Mouse (Mus musculus) midbrain, postnatal 0 days (tissue): Measurements from ENCODE around the gene Lrrc42. TPM values are rescaled to one million over a fixed set of nuclear protein-coding genes. Genes with fewer than 3 reads are reported as not detected.

Experiments used
- ATAC-seq: fragments of 200-750 bp; cut with Nextera tagmentation; 2 replicates; pipeline ENCODE4 v1.8.0; 2017; ENCODE audit warnings: moderate number of reproducible peaks, mild to moderate bottlenecking, moderate TSS enrichment, moderate library complexity; ENCODE audit not compliant: low FRiP score
- DNase-seq: peaks from one replicate; pipeline ENCODE4 v3.0.0-alpha.2; 2015; ENCODE audit warnings: low spot score
- H3K27ac ChIP-seq: fragments of 300-500 bp; sonication (generic); 2 replicates; pipeline ENCODE4 v1.5.1; 2014; ENCODE audit warnings: low read depth, mild to moderate bottlenecking, low read length, mixed read lengths
- H3K27me3 ChIP-seq: fragments of 300-500 bp; sonication (generic); 2 replicates; pipeline ENCODE4 v1.6.1; 2014; ENCODE audit warnings: low read length, control low read depth, mixed read lengths; ENCODE audit not compliant: insufficient read depth
- H3K36me3 ChIP-seq: fragments of 300-500 bp; sonication (generic); 2 replicates; pipeline ENCODE4 v1.6.1; 2014; ENCODE audit warnings: low read length, control low read depth, mixed read lengths; ENCODE audit not compliant: insufficient read depth
- H3K4me1 ChIP-seq: fragments of 300-500 bp; sonication (generic); 2 replicates; pipeline ENCODE4 v1.6.1; 2014; ENCODE audit warnings: mild to moderate bottlenecking, control low read depth, antibody characterized with exemption, low read length, mixed read lengths; ENCODE audit not compliant: insufficient read depth
- H3K4me2 ChIP-seq: fragments of 300-500 bp; sonication (generic); 2 replicates; pipeline ENCODE4 v1.6.1; 2014; ENCODE audit warnings: low read depth, mild to moderate bottlenecking, low read length, mixed read lengths; ENCODE audit not compliant: poor library complexity, severe bottlenecking
- H3K4me3 ChIP-seq: fragments of 300-500 bp; sonication (generic); 2 replicates; pipeline ENCODE4 v1.5.1; 2014; ENCODE audit warnings: low read depth, mild to moderate bottlenecking, low read length, moderate library complexity
- H3K9ac ChIP-seq: fragments of 300-500 bp; sonication (generic); replicated peaks from 2 replicates; pipeline ENCODE4 v1.6.1; 2014; ENCODE audit warnings: mild to moderate bottlenecking, low read length, moderate library complexity, mixed read lengths; ENCODE audit not compliant: poor library complexity, severe bottlenecking
- H3K9me3 ChIP-seq: fragments of 300-500 bp; sonication (generic); 2 replicates; pipeline ENCODE4 v1.6.1; 2016; ENCODE audit warnings: low read length, control low read depth
- CTCF ChIP-seq: IDR thresholded peaks from 2 replicates; pipeline ENCODE4 v1.5.1; 2016; ENCODE audit warnings: antibody characterized with exemption, mild to moderate bottlenecking
- WGBS: fragments of 180-500 bp; shearing (Covaris S2); extraction: QIAGEN DNeasy Blood & Tissue Kit; methylation state at CpG from one replicate; pipeline ENCODE4 v1.1.7; 2014; 5-methylcytosine and 5-hydroxymethylcytosine counted together
- polyA plus RNA-seq: library from polyadenylated mRNA; unstranded; fragments of >200 nt; fragmentation: Nextera tagmentation; extraction: Ambion mirVana; gene quantifications from 2 replicates; pipeline ENCODE4 v1.2.1, GENCODE M21; 2015
- total RNA-seq: library from RNA; depleted of rRNA; stranded (reverse); fragments of >200 nt; gene quantifications from 2 replicates; pipeline ENCODE4 v1.2.3, GENCODE M21; 2014

The Lrrc42 gene
- total and polyA plus RNA-seq, 2 experiments from 2014 or later, result 16.3 to 36.3 TPM

- Histone ChIP-seq H3K4me1 (no peaks in the 10 kb centered on the region), H3K36me3 (peaks cover 15% of the 10 kb centered on the region), H3K9ac (no peak overlapping the region), H3K27ac (no peak overlapping the region), H3K4me2 (no peak overlapping the region), H3K4me3 (no peak overlapping the region), H3K27me3 (no peaks in the 10 kb centered on the region), H3K9me3 (no peaks in the 10 kb centered on the region)
- WGBS, result 62% methylated on average over 4 of the region's 4 CpGs
- no peak for TF ChIP-seq CTCF
- ATAC-seq, result no peak
- DNase-seq, result no peak
These were observed 41.9 kb downstream of the Lrrc42 start for GRCm38 (mm10) chr4:107211465-107211864.

- H3K4me3 ChIP-seq, result no peak overlapping the region
- no peaks in the 10 kb centered on the region for H3K9me3 ChIP-seq
- no peak overlapping the region for H3K27ac ChIP-seq
- no peak overlapping the region for H3K4me2 ChIP-seq
- no peak for TF ChIP-seq CTCF
- no peaks in the 10 kb centered on the region for H3K4me1 ChIP-seq
- H3K36me3 ChIP-seq, result peaks cover 18% of the 10 kb centered on the region
- DNase-seq, result no peak
- no peaks in the 10 kb centered on the region for H3K27me3 ChIP-seq
- H3K9ac ChIP-seq, result no peak overlapping the region
- 85% methylated on average over 5 of the region's 5 CpGs for WGBS
- no peak for ATAC-seq
These were observed 42.7 kb downstream of the Lrrc42 start for GRCm38 (mm10) chr4:107210483-107211097.

- ATAC-seq (no peak), DNase-seq (no peak)
- no peaks in the 10 kb centered on the region for H3K4me1 ChIP-seq
- no peaks in the 10 kb centered on the region for H3K9me3 ChIP-seq
- TF ChIP-seq CTCF, result no peak
- H3K4me3 ChIP-seq, result no peak within 1 kb of the TSS
- no peaks in the 10 kb centered on the region for H3K27me3 ChIP-seq
- no peak within 1 kb of the TSS for H3K27ac ChIP-seq
- H3K9ac ChIP-seq, result no peak within 1 kb of the TSS
- no peak within 1 kb of the TSS for H3K4me2 ChIP-seq
- H3K36me3 ChIP-seq, result peaks cover 32% of the 10 kb centered on the region
- 94% methylated on average over 3 of the region's 3 CpGs for WGBS
These were observed 44.5 kb downstream of the Lrrc42 start, which contains the start of gene Ldlrad1 for GRCm38 (mm10) chr4:107208880-107209279. Ldlrad1 (plus strand) TSS chr4:107209180.

GRCm38 (mm10) chr4:107207016-107207415 lies 46.3 kb downstream of the Lrrc42 start:
- no peak for DNase-seq
- no peak for TF ChIP-seq CTCF
- no peak overlapping the region for H3K4me2 ChIP-seq
- peaks cover 42% of the 10 kb centered on the region for H3K36me3 ChIP-seq
- H3K27ac ChIP-seq, result no peak overlapping the region
- H3K4me1 ChIP-seq, result no peaks in the 10 kb centered on the region
- ATAC-seq, result no peak
- H3K4me3 ChIP-seq, result no peak overlapping the region
- WGBS, result 98% methylated on average over 2 of the region's 2 CpGs
- no peak overlapping the region for H3K9ac ChIP-seq
- no peaks in the 10 kb centered on the region for H3K27me3 ChIP-seq
- H3K9me3 ChIP-seq, result no peaks in the 10 kb centered on the region

- TF ChIP-seq CTCF, result no peak
- no peaks in the 10 kb centered on the region for H3K4me1 ChIP-seq
- ATAC-seq, result no peak
- 91% methylated on average over 7 of the region's 7 CpGs for WGBS
- no peaks in the 10 kb centered on the region for H3K27me3 ChIP-seq
- H3K4me2 ChIP-seq, result no peak overlapping the region
- no peaks in the 10 kb centered on the region for H3K9me3 ChIP-seq
- no peak overlapping the region for H3K4me3 ChIP-seq
- no peak overlapping the region for H3K27ac ChIP-seq
- peaks cover 62% of the 10 kb centered on the region for H3K36me3 ChIP-seq
- no peak for DNase-seq
- H3K9ac ChIP-seq, result no peak overlapping the region
These were observed 50.3 kb downstream of the Lrrc42 start for GRCm38 (mm10) chr4:107203001-107203400.

GRCm38 (mm10) chr4:107201779-107202178 lies 51.6 kb downstream of the Lrrc42 start:
- H3K4me2 ChIP-seq, result no peak overlapping the region
- no peaks in the 10 kb centered on the region for H3K27me3 ChIP-seq
- H3K27ac ChIP-seq, result no peak overlapping the region
- no peak for ATAC-seq
- no peak for DNase-seq
- 94% methylated on average over 3 of the region's 3 CpGs for WGBS
- H3K36me3 ChIP-seq, result peaks cover 57% of the 10 kb centered on the region
- no peak overlapping the region for H3K4me3 ChIP-seq
- no peak overlapping the region for H3K9ac ChIP-seq
- H3K9me3 ChIP-seq, result no peaks in the 10 kb centered on the region
- no peak for TF ChIP-seq CTCF
- H3K4me1 ChIP-seq, result no peaks in the 10 kb centered on the region
